Mouse (Mus musculus) stomach, postnatal 0 days (tissue): Measurements from ENCODE around the gene Myh15.

Experiments used
- CTCF ChIP-seq: IDR thresholded peaks from 2 replicates; pipeline ENCODE4 v1.5.1; 2016; ENCODE audit warnings: antibody characterized with exemption, low read depth, mild to moderate bottlenecking, moderate library complexity
- EP300 ChIP-seq: optimal IDR thresholded peaks from 2 replicates; pipeline ENCODE3; 2016; ENCODE audit warnings: antibody characterized with exemption

GRCm38 (mm10) chr16:49156193-49156592 lies 98.9 kb downstream of the Myh15 start:
- TF ChIP-seq CTCF (no peak), EP300 (no peak)
